Mouse (Mus musculus): ENCODE results near the gene Lpin3.

- TF ChIP-seq USF2 (conservative IDR thresholded peaks at IDR 0.05; ENCODE audit: low read depth, low read length) = no peak
- TF ChIP-seq CTCF (conservative IDR thresholded peaks at IDR 0.05 in 1 of 2, IDR thresholded peaks at IDR 0.05 in 1 of 2; ENCODE audit: low read depth in 2 of 2, low read length in 2 of 2) = no peak
Observed at GRCm38 (mm10) chr2:160847664-160848063, 32.8 kb upstream of the Lpin3 start.

All from CH12.LX (cell line).